Mouse (Mus musculus) limb, embryonic 14.5 days (tissue): ENCODE data around the gene Twf2. TPM values are rescaled to one million over a fixed set of nuclear protein-coding genes. Genes with fewer than 3 reads are reported as not detected.

Experiments used
- ATAC-seq: fragments of 200-750 bp; cut with Nextera tagmentation; 2 replicates; pipeline ENCODE4 v1.8.0; 2017; ENCODE audit warnings: low read depth, moderate number of reproducible peaks, moderate TSS enrichment; ENCODE audit not compliant: low FRiP score
- DNase-seq: peaks from one replicate; pipeline ENCODE4 v3.0.0-alpha.2; 2015; ENCODE audit warnings: low spot score
- H3K27ac ChIP-seq: fragments of 300-500 bp; sonication (generic); replicated peaks from 2 replicates; pipeline ENCODE4 v1.5.1; 2014; ENCODE audit warnings: low read depth, mild to moderate bottlenecking, low read length, moderate library complexity, mixed read lengths
- H3K27me3 ChIP-seq: fragments of 300-500 bp; sonication (generic); 2 replicates; pipeline ENCODE4 v1.6.1; 2014; ENCODE audit warnings: low read length, mixed read lengths; ENCODE audit not compliant: control insufficient read depth, insufficient read depth
- H3K36me3 ChIP-seq: fragments of 300-500 bp; sonication (generic); 2 replicates; pipeline ENCODE4 v1.6.1; 2014; ENCODE audit warnings: mild to moderate bottlenecking, low read length, moderate library complexity, mixed read lengths; ENCODE audit not compliant: control insufficient read depth, insufficient read depth
- H3K4me1 ChIP-seq: fragments of 300-500 bp; sonication (generic); 2 replicates; pipeline ENCODE4 v1.6.1; 2014; ENCODE audit warnings: antibody characterized with exemption, low read length, mixed read lengths; ENCODE audit not compliant: control insufficient read depth, insufficient read depth
- H3K4me2 ChIP-seq: fragments of 300-500 bp; sonication (generic); replicated peaks from 2 replicates; pipeline ENCODE4 v1.6.1; 2014; ENCODE audit warnings: low read depth, mild to moderate bottlenecking, low read length, moderate library complexity; ENCODE audit not compliant: severe bottlenecking
- H3K4me3 ChIP-seq: fragments of 300-500 bp; sonication (generic); replicated peaks from 2 replicates; pipeline ENCODE4 v1.5.1; 2014; ENCODE audit warnings: low read length
- H3K9ac ChIP-seq: fragments of 300-500 bp; sonication (generic); 2 replicates; pipeline ENCODE4 v1.6.1; 2014; ENCODE audit warnings: mild to moderate bottlenecking, low read depth, low read length, moderate library complexity; ENCODE audit not compliant: severe bottlenecking
- H3K9me3 ChIP-seq: fragments of 300-500 bp; sonication (generic); 2 replicates; pipeline ENCODE4 v1.6.1; 2016; ENCODE audit warnings: low read length; ENCODE audit not compliant: control insufficient read depth
- POLR2A ChIP-seq: fragments of 200-500 bp; IDR thresholded peaks from 2 replicates; pipeline ENCODE4 v1.8.0; 2012; ENCODE audit warnings: inconsistent platforms, mild to moderate bottlenecking, moderate library complexity, borderline replicate concordance; ENCODE audit not compliant: insufficient read depth, insufficient read length; ENCODE audit errors: extremely low read depth
- WGBS: fragments of 180-500 bp; shearing (Covaris S2); extraction: QIAGEN DNeasy Blood & Tissue Kit; methylation state at CpG from one replicate; pipeline ENCODE4 v1.1.7; 2014; 5-methylcytosine and 5-hydroxymethylcytosine counted together
- polyA plus RNA-seq, 2 experiments: library from polyadenylated mRNA; depleted of rRNA in 1 of 2; stranded (reverse) in 1 of 2; unstranded in 1 of 2; fragments of >200 nt; fragmentation: Nextera tagmentation in 1 of 2; extraction: Ambion mirVana in 1 of 2; gene quantifications; 2 replicates each; pipeline versions ENCODE4 v1.2.1 to v1.2.3; 2012 to 2014

Gene Twf2
- polyA plus RNA-seq, 2 experiments = 62.4 to 69.2 TPM

DNA sequence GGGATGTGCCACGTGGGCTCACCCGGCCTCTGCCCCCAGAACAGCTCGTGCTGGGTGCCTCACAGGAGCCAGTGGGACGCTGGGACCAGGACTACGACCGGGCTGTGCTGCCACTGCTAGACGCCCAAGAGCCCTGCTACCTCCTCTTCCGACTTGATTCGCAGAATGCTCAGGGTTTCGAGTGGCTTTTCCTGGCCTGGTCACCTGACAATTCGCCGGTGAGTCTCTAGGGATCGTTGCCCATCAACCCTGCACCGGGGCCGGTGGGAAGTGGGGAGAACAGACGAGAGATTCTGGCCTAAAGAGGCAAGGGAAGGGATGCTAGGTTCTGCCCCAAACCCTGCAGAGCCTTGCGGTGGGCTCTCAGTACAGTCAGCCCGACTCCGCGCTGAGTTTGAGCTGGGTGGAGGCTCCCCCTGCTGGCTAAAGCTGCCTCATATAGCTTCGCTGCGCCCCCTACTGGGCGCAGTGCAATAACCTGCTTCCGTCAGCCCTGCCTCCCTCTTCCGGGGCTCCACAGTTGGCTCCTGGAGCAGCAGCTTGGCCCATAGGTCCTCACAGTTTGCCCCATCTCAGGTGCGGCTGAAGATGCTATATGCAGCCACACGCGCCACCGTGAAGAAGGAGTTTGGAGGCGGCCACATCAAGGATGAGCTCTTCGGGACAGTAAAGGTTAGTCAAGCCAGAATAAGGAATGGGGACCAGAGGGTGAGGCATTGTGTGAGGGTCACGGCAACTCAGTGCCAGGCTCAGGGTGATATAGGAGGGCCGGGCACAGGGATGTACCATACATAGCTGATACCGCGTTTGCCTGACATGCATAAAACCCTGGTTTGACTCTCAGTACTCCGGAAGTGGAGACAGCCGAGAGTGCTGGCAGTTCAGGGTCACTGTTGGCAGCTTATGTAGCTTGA, 9.0 kb downstream of the Twf2 start:
- peak; percentile 94 for DNase-seq
- Histone ChIP-seq H3K36me3 (peaks cover 49% of the 10 kb centered on the region), H3K4me3 (peak overlapping the region; percentile 17; the same call in 1 of the 2 replicates), H3K4me1 (peaks cover 2% of the 10 kb centered on the region; the same call in 1 of the 2 replicates), H3K9ac (peak overlapping the region; percentile 42), H3K27ac (0 out of 2 replicates have a peak overlapping the region, but pooled peaks have one; percentile 2), H3K4me2 (peak overlapping the region; percentile 45), H3K27me3 (no peaks in the 10 kb centered on the region), H3K9me3 (no peaks in the 10 kb centered on the region)
- peak; percentile 83 for ATAC-seq
- no peak for TF ChIP-seq POLR2A
- 21% methylated on average over 36 of the region's 37 CpGs for WGBS

DNA sequence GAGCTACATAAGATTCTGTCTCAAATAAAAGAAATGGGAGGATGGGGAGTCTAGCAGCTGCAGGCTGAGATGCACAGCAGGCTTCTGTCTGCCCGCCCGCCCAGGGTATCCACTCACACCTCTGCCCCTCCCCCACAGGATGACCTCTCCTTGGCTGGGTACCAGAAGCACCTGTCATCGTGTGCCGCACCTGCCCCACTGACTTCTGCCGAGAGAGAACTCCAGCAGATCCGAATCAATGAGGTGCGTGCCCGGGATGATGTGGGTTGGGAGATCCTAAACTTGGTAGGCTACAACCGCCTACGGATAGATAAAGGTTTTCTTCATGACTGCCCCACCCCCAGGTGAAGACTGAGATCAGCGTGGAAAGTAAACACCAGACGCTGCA, 9.7 kb downstream of the Twf2 start:
- no peak for TF ChIP-seq POLR2A
- no peaks in the 10 kb centered on the region for H3K27me3 ChIP-seq
- 0 out of 2 replicates have a peak overlapping the region, but pooled peaks have one; percentile 45 for H3K4me2 ChIP-seq

DNA sequence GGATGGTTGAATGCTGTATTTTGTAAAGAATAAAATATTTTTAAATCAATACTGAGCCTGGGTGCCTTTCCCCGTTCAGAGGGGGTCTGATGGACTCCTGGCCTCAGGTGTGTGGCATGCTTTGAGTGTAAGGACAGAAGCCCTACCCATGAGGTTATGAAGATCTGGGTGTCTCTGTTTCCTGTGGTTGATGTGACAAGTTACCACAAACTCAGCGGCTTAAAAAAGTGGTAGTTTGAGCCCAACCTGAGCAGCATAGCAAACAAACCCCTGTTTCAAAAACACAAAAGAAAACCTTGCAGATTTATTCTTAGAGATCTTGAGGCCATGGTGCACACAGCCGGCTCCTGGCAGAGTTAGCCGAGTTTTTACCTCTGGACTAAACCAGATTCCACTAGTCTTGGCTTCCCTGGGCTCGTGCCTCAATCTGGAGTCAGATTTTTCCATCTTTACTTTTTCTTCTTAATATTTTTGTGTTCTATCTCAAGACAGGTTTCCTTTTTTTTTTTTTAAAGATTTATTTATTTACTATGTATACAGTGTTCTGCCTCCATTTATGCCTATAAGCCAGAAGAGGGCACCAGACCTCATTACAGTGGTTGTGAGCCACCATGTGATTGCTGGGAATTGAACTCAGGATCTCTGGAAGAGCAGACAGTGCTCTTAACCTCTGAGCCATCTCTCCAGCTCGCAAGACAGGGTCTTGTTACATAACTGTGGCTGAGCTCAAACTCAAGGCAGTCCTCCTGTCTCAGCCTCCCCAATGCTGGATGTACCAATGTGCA, 12.6 kb downstream of the Twf2 start:
- ATAC-seq (no peak), DNase-seq (no peak)
- H3K4me2 ChIP-seq = no peak overlapping the region
- no peak overlapping the region for H3K9ac ChIP-seq
- H3K4me1 ChIP-seq = peaks cover 2% of the 10 kb centered on the region; the same call in 1 of the 2 replicates
- H3K27ac ChIP-seq = no peak overlapping the region
- no peaks in the 10 kb centered on the region for H3K9me3 ChIP-seq
- TF ChIP-seq POLR2A = no peak
- 88% methylated on average over 6 of the region's 6 CpGs for WGBS
- peaks cover 32% of the 10 kb centered on the region for H3K36me3 ChIP-seq
- no peak overlapping the region for H3K4me3 ChIP-seq
- H3K27me3 ChIP-seq = no peaks in the 10 kb centered on the region

More for the DNA sequence above, 9.7 kb downstream of the Twf2 start:
- Histone ChIP-seq H3K4me3 (no peak overlapping the region), H3K9ac (no peak overlapping the region), H3K36me3 (peaks cover 46% of the 10 kb centered on the region), H3K9me3 (no peaks in the 10 kb centered on the region), H3K27ac (no peak overlapping the region), H3K4me1 (peaks cover 2% of the 10 kb centered on the region; the same call in 1 of the 2 replicates)
- WGBS = 88% methylated on average over 12 of the region's 12 CpGs
- DNase-seq (no peak), ATAC-seq (no peak)

DNA sequence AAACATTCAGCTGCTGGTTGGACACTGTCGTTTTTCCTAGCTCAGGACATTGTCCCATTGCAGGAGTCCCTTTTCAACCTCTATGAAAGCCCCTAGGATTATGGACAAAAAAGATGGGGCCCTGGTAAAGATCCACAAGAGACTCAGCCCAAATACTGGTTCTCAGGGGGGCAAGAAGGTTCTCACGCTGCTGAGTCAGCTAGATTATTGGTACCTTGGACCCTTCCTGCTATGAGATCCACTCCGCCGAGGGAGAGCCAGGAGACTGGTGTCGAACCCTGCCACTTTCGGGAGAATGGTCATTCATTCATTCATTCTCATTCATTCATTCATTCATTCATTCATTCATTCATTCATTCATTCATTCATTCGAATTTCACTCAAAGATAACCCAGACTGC, 14.1 kb downstream of the Twf2 start:
- no peak overlapping the region for H3K4me2 ChIP-seq
- H3K27ac ChIP-seq = no peak overlapping the region
- H3K27me3 ChIP-seq = no peaks in the 10 kb centered on the region
- WGBS = 86% methylated on average over 7 of the region's 7 CpGs
- no peak for TF ChIP-seq POLR2A
- H3K4me1 ChIP-seq = no peaks in the 10 kb centered on the region
- H3K4me3 ChIP-seq = no peak overlapping the region
- no peaks in the 10 kb centered on the region for H3K9me3 ChIP-seq
- peaks cover 32% of the 10 kb centered on the region for H3K36me3 ChIP-seq
- no peak for ATAC-seq
- no peak for DNase-seq
- H3K9ac ChIP-seq = no peak overlapping the region

DNA sequence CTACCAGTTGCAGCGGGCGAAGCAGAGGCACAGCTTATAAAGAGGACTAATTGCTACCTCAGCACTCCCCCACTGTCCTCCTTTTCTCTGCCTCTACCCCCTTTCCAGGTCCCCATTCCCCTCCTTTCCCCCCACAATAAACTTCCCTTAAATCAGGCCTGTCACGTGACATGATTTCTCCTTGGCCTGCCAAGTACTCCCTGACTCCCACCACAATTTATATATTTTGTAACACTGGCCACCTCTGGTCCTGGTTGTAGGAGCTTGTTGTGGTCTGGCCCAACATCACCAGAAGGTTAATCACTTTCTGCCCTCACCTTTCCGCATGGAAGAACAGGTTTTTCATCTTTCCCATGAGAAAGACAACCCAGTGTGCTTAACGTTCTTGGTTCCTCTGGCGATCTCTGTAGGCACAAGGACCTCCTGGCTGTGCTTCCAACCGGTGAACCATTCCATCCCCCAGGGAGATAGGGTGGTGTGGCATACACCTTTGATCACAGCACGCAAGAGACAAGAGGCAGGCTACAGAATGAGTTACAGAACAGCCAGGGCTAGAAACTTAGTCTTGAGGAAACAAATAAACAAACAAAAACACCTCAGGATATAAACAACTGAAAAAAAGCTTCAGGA, 18.1 kb downstream of the Twf2 start:
- no peaks in the 10 kb centered on the region for H3K9me3 ChIP-seq
- no peaks in the 10 kb centered on the region for H3K36me3 ChIP-seq
- 0 out of 2 replicates have a peak, but pooled peaks cover 3% of the 10 kb centered on the region for H3K4me1 ChIP-seq
- ATAC-seq = no peak
- no peak overlapping the region for H3K27ac ChIP-seq
- no peak overlapping the region for H3K4me2 ChIP-seq
- 57% methylated on average over 8 of the region's 8 CpGs for WGBS
- H3K27me3 ChIP-seq = no peaks in the 10 kb centered on the region
- no peak for DNase-seq
- no peak overlapping the region for H3K9ac ChIP-seq
- H3K4me3 ChIP-seq = no peak overlapping the region
- no peak for TF ChIP-seq POLR2A
